Mouse (Mus musculus) E14TG2a.4 (cell line): ENCODE data around the gene Srgap1.

ENCODE experiments used
- CTCF ChIP-seq: conservative IDR thresholded peaks from 2 replicates; pipeline ENCODE4 v1.5.1; 2014; ENCODE audit warnings: low read length
- NANOG ChIP-seq: IDR thresholded peaks from 2 replicates; pipeline ENCODE4 v1.6.1; 2014; ENCODE audit warnings: borderline replicate concordance, low read length, mixed read lengths
- POU5F1 ChIP-seq: IDR thresholded peaks from 2 replicates; pipeline ENCODE4 v1.6.1; 2014; ENCODE audit warnings: low read length, borderline replicate concordance

GRCm38 (mm10) chr10:122012321-122012720, 34.8 kb downstream of the Srgap1 start:
- TF ChIP-seq CTCF (no peak), POU5F1 (no peak), NANOG (no peak)
